Mouse (Mus musculus): Measurements from ENCODE around the gene Slamf6.

DNA sequence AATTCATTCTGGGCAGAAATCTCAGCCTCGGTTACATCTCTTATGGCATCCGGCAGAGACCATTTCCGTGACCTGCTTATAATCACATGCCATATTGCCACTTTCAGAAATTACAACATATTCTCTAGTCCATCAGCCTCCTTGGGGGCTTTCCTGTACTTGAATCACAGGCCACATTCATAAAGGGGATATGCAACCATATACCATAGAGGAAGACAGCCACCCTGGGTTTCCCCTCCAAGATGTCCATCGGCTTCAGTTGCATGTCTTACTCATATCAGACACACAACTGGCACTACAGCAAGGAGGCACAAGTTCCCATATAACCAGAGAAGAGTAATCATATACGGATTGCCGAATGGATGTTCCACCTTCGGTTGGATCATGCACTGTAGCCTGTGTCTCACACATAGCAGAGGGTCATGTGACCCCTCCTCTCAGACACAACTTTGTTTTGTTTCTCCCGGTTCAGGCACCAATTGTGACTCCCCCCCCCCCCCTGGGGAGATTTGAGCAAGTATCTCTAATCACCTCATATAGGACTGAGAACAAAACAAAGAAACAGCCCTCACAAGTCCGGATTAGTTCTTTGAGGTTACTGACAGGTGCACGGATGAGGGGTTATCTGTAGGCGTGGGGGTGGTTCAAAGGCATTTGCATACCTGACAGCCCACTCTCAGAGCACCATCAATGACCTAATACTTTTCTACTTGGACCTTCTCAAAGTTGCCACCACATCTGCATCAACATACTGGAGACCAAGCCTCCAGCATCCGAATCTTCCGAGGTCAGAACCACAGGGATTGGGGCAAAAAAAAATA is 1.5 kb upstream of the Slamf6 start:
- TF ChIP-seq POLR2A (IDR thresholded peaks at IDR 0.05; ENCODE audit: insufficient read length, low read depth) (no peak), MAX (IDR thresholded peaks at IDR 0.05; ENCODE audit: low read depth) (no peak), TCF3 (IDR thresholded peaks at IDR 0.05; ENCODE audit: insufficient read length, low read depth) (no peak), TCF12 (IDR thresholded peaks at IDR 0.05; ENCODE audit: insufficient read depth, poor library complexity, severe bottlenecking) (no peak), E2F4 (IDR thresholded peaks at IDR 0.05; ENCODE audit: insufficient read depth) (no peak), MYOG (IDR thresholded peaks at IDR 0.05; ENCODE audit: control insufficient read depth in 1 of 3, insufficient read depth in 1 of 3, insufficient read length in 2 of 3, low read depth in 2 of 3) (no peak), USF1 (IDR thresholded peaks at IDR 0.05; ENCODE audit: low read depth) (no peak), CEBPB (IDR thresholded peaks at IDR 0.05; ENCODE audit: insufficient read depth, poor library complexity, severe bottlenecking) (no peak), MYOD1 (IDR thresholded peaks at IDR 0.05; ENCODE audit: control insufficient read depth in 1 of 3, insufficient read length in 2 of 3, low read depth in 2 of 3) (no peak)

All from myocyte (in vitro differentiated cells).